Mouse (Mus musculus) left cerebral cortex, adult 9 months (tissue): Measurements from ENCODE around the gene Rapgef1.
"Not testable (repeated sequence)": the region's sequence is repeated elsewhere in the genome, so short reads cannot be mapped to it uniquely, and the experiment has no call there.

ENCODE experiments used
- DNase-seq, 2 experiments: peaks; one replicate each; pipeline ENCODE4 v3.0.0; 2022; ENCODE audit warnings: low spot score in 2 of 2

The Rapgef1 gene

GRCm38 (mm10) chr2:29623247-29624090 is 3.9 kb downstream of the Rapgef1 start:
- DNase-seq, result no peak

- no peak for DNase-seq
These were observed 4.6 kb downstream of the Rapgef1 start for GRCm38 (mm10) chr2:29624091-29624608.

GRCm38 (mm10) chr2:29624739-29625138 is 5.2 kb downstream of the Rapgef1 start:
- DNase-seq, result peak in 1 of 2 experiments; percentile 60

GRCm38 (mm10) chr2:29625573-29626200 is 6.2 kb downstream of the Rapgef1 start:
- no peak for DNase-seq

GRCm38 (mm10) chr2:29627337-29627736 is 7.8 kb downstream of the Rapgef1 start:
- DNase-seq, result no peak

- no peak for DNase-seq
These were observed 8.7 kb downstream of the Rapgef1 start for GRCm38 (mm10) chr2:29628186-29628585.

- no peak for DNase-seq
These were observed 9.3 kb downstream of the Rapgef1 start for GRCm38 (mm10) chr2:29628763-29629181.

GRCm38 (mm10) chr2:29629311-29629710 is 9.8 kb downstream of the Rapgef1 start:
- no peak for DNase-seq

- no peak for DNase-seq
These were observed 10.7 kb downstream of the Rapgef1 start for GRCm38 (mm10) chr2:29630141-29630771.

- no peak for DNase-seq
These were observed 11.5 kb downstream of the Rapgef1 start for GRCm38 (mm10) chr2:29631020-29631419.

- DNase-seq, result not testable (repeated sequence)
These were observed 12.1 kb downstream of the Rapgef1 start for GRCm38 (mm10) chr2:29631564-29632167.

- DNase-seq, result no peak
These were observed 12.7 kb downstream of the Rapgef1 start for GRCm38 (mm10) chr2:29632168-29632662.

GRCm38 (mm10) chr2:29633101-29633554 is 13.6 kb downstream of the Rapgef1 start:
- peak in 1 of 2 experiments; percentile 44 for DNase-seq

- DNase-seq, result no peak
These were observed 14.3 kb downstream of the Rapgef1 start for GRCm38 (mm10) chr2:29633782-29634181.

- no peak for DNase-seq
These were observed 15.0 kb downstream of the Rapgef1 start for GRCm38 (mm10) chr2:29634541-29634940.

- DNase-seq, result no peak
These were observed 16.5 kb downstream of the Rapgef1 start for GRCm38 (mm10) chr2:29635966-29636507.

GRCm38 (mm10) chr2:29637528-29637927 is 18.0 kb downstream of the Rapgef1 start:
- no peak for DNase-seq

GRCm38 (mm10) chr2:29639377-29639776 is 19.9 kb downstream of the Rapgef1 start:
- DNase-seq, result no peak

GRCm38 (mm10) chr2:29639953-29640743 is 20.6 kb downstream of the Rapgef1 start:
- no peak for DNase-seq

- DNase-seq, result no peak
These were observed 22.2 kb downstream of the Rapgef1 start for GRCm38 (mm10) chr2:29641707-29642106.
